In genomic region chr16:25683531-25684248, GRCm38 (mm10) we compare ENCODE assay signal across 13 mouse cellular contexts. TPM values are rescaled to one million over a fixed set of nuclear protein-coding genes. Genes with fewer than 3 reads are reported as not detected.
DNase-seq lines count a peak whose midpoint lies in the region; ATAC-seq and TF ChIP-seq lines count a peak whose summit lies in the region.
"Had no signal": no experiment of that assay in that cellular context is flagged by ENCODE, and none has a peak within 500 bp of the region (broad histone marks: within the 10 kb centered on the region; RNA-seq: fewer than 3 reads in every experiment).

Gene Trp63, plus strand, starts transcription at chr16:25683763.

- no peaks in the 10 kb centered on the region for H3K27me3 ChIP-seq in heart, adult 2 months (ENCODE audit: control insufficient read depth, insufficient read depth, low read length)
- no peaks in the 10 kb centered on the region for H3K27me3 ChIP-seq in limb, embryonic 10.5 days (ENCODE audit: low read depth, poor library complexity, severe bottlenecking)
- H3K27me3 ChIP-seq in intestine, postnatal 0 days (replicated peaks; ENCODE audit: control insufficient read depth, insufficient read depth, low read length): no peaks in the 10 kb centered on the region
- H3K27me3 ChIP-seq: forebrain, embryonic 13.5 days; hindbrain, embryonic 15.5 days; liver, embryonic 15.5 days; midbrain, embryonic 13.5 days had no signal

- no peak within 1 kb of the TSS for H3K27ac ChIP-seq in heart, adult 2 months
- no peak within 1 kb of the TSS for H3K27ac ChIP-seq in limb, embryonic 10.5 days
- no peak within 1 kb of the TSS for H3K27ac ChIP-seq in intestine, postnatal 0 days (ENCODE audit: low read depth, low read length)
- H3K27ac ChIP-seq: forebrain, embryonic 13.5 days; hindbrain, embryonic 15.5 days; liver, embryonic 15.5 days; midbrain, embryonic 13.5 days had no signal

- no peaks in the 10 kb centered on the region for H3K9me3 ChIP-seq in limb, embryonic 10.5 days (replicated peaks)
- no peaks in the 10 kb centered on the region for H3K9me3 ChIP-seq in intestine, postnatal 0 days (ENCODE audit: control insufficient read depth)
- H3K9me3 ChIP-seq: forebrain, embryonic 13.5 days; hindbrain, embryonic 15.5 days; liver, embryonic 15.5 days; midbrain, embryonic 13.5 days had no signal

- peak in 1 of 2 experiments; percentile 2 for DNase-seq in heart, adult 2 months
- DNase-seq in heart, adult 11 months: no peak
- DNase-seq in thymus, postnatal 0 days (ENCODE audit: low spot score): no peak
- DNase-seq in thymus, postnatal 4 days: no peak
- no peak for DNase-seq in limb, embryonic 10.5 days (ENCODE audit: low spot score)
- peak; percentile 11 for DNase-seq in testis, postnatal 14 days (ENCODE audit: low spot score)
- no peak for DNase-seq in right cerebral cortex, postnatal 25 days
- DNase-seq: cerebellum, postnatal 25 days had no signal

- H3K4me3 ChIP-seq in heart, adult 2 months: peak within 1 kb of the TSS; percentile 25
- H3K4me3 ChIP-seq in limb, embryonic 10.5 days: peak within 1 kb of the TSS; percentile 22; the same call in 1 of the 2 replicates
- no peak within 1 kb of the TSS for H3K4me3 ChIP-seq in intestine, postnatal 0 days (ENCODE audit: low read depth, low read length)
- H3K4me3 ChIP-seq: forebrain, embryonic 13.5 days; hindbrain, embryonic 15.5 days; liver, embryonic 15.5 days; midbrain, embryonic 13.5 days had no signal

- 30% methylated on average over 8 of the region's 8 CpGs for WGBS in heart, adult 2 months
- WGBS in limb, embryonic 10.5 days: 38% methylated on average over 8 of the region's 8 CpGs
- 37% methylated on average over 8 of the region's 8 CpGs for WGBS in intestine, postnatal 0 days

- intact Hi-C loops in heart, adult 2 months (cut with DNase I): loop anchor here (10.0 kb wide), 1 partner anchor 261 kb away; no protein-coding TSS in a partner anchor

- no peak within 1 kb of the TSS for H3K4me2 ChIP-seq in intestine, postnatal 0 days (replicated peaks; ENCODE audit: low read depth)
- H3K4me2 ChIP-seq: forebrain, embryonic 13.5 days; hindbrain, embryonic 15.5 days; liver, embryonic 15.5 days; midbrain, embryonic 13.5 days had no signal

- TF ChIP-seq EP300 in heart, adult 2 months (IDR thresholded peaks at IDR 0.05; ENCODE audit: insufficient read depth, low read depth, low read length): no peak

- TF ChIP-seq CTCF in heart, adult 2 months (IDR thresholded peaks at IDR 0.05): no peak
- TF ChIP-seq CTCF in intestine, postnatal 0 days (IDR thresholded peaks at IDR 0.05; ENCODE audit: low read depth): no peak

- no peak for ATAC-seq in intestine, postnatal 0 days
- ATAC-seq: forebrain, embryonic 13.5 days; midbrain, embryonic 13.5 days had no signal

- H3K79me2 ChIP-seq in heart, adult 2 months (replicated peaks; ENCODE audit: control insufficient read depth, insufficient read depth, low read length): no peaks in the 10 kb centered on the region

- no peak for TF ChIP-seq POLR2A in heart, adult 2 months (IDR thresholded peaks at IDR 0.05; ENCODE audit: insufficient read depth, low read depth, low read length)

- no peaks in the 10 kb centered on the region for H3K4me1 ChIP-seq in heart, adult 2 months (ENCODE audit: control insufficient read depth, insufficient read depth, low read length)
- peaks cover 29% of the 10 kb centered on the region for H3K4me1 ChIP-seq in limb, embryonic 10.5 days
- H3K4me1 ChIP-seq in intestine, postnatal 0 days (replicated peaks; ENCODE audit: control insufficient read depth, insufficient read depth, low read length): no peaks in the 10 kb centered on the region
- H3K4me1 ChIP-seq: forebrain, embryonic 13.5 days; hindbrain, embryonic 15.5 days; liver, embryonic 15.5 days had no signal

- no peak within 1 kb of the TSS for H3K9ac ChIP-seq in heart, adult 2 months (ENCODE audit: low read depth, low read length)
- H3K9ac ChIP-seq in intestine, postnatal 0 days (ENCODE audit: low read depth, low read length): no peak within 1 kb of the TSS
- H3K9ac ChIP-seq: forebrain, embryonic 13.5 days; hindbrain, embryonic 15.5 days; liver, embryonic 15.5 days; midbrain, embryonic 13.5 days had no signal

- H3K36me3 ChIP-seq in heart, adult 2 months (ENCODE audit: control insufficient read depth, insufficient read depth, low read length): no peaks in the 10 kb centered on the region; the same call in 1 of the 2 replicates
- H3K36me3 ChIP-seq in limb, embryonic 10.5 days: no peaks in the 10 kb centered on the region
- no peaks in the 10 kb centered on the region for H3K36me3 ChIP-seq in intestine, postnatal 0 days (ENCODE audit: control insufficient read depth, insufficient read depth)
- H3K36me3 ChIP-seq: hindbrain, embryonic 15.5 days; liver, embryonic 15.5 days; midbrain, embryonic 13.5 days had no signal

RNA-seq across cellular contexts. Expression of gene Trp63, which starts in this region (rescaled TPM):
- total RNA-seq in heart, adult 2 months (2021): under 1 TPM; 0.41 to 0.63 TPM
- 0.97 and 1.1 TPM in 2 replicates for polyA plus RNA-seq in heart, adult 2 months (2012; rRNA removed)
- polyA plus RNA-seq in thymus, postnatal 0 days (2015; fragmentation: Nextera tagmentation; extraction: Ambion mirVana): 20.5 and 21.6 TPM in 2 replicates
- polyA plus RNA-seq in limb, embryonic 10.5 days (2016; fragmentation: Nextera tagmentation; extraction: Ambion mirVana): 21.3 and 22.7 TPM in 2 replicates
- 0.04 TPM in 1 of 2 replicates, not detected in the other for polyA plus RNA-seq in intestine, postnatal 0 days (2015; fragmentation: Nextera tagmentation; extraction: Ambion mirVana)

Comparison
In these comparisons a context has a peak if more than half of its experiments do, and no peak if none do; other contexts are left out.
1. RNA of gene Trp63 (polyA plus RNA-seq): 21.3 to 22.7 TPM in limb, embryonic 10.5 days and 20.5 to 21.6 TPM in thymus, postnatal 0 days; 0.97 to 1.1 TPM in heart, adult 2 months and 0.04 TPM in intestine, postnatal 0 days; every median in the first group is over 10 times any median in the second.